Mouse (Mus musculus) embryonic fibroblast, embryonic 13.5 days (primary cell): ENCODE data around the gene Foxp1.

ENCODE experiments used
- CTCF ChIP-seq: IDR thresholded peaks from 2 replicates; pipeline ENCODE4 v1.5.1; 2011; ENCODE audit warnings: mild to moderate bottlenecking, control low read depth, low read length, moderate library complexity, borderline replicate concordance; ENCODE audit not compliant: insufficient read depth
- POLR2A ChIP-seq: IDR thresholded peaks from 2 replicates; pipeline ENCODE4 v1.6.1; 2011; ENCODE audit warnings: low read depth, mild to moderate bottlenecking, control low read depth, low read length, moderate library complexity

DNA sequence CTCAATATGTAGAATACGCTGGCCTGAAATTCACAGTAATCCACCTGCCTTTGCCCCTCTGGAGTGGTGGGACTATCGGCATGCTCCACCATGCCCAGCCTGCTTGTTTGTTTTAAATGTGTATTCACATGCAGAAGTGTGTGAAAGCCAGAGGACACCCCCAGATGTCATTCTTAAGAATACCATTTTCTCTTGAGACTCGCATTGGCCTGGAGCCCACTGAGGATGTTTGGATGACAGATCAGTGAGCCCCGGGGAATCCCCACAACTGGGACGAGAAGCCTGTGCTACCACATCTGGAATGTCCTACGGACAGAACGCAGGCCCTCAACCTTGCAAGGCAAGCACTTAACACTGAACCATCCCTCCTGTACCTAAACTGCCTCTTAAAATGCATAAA is 479.3 kb downstream of the Foxp1 start:
- no peak for TF ChIP-seq POLR2A
- TF ChIP-seq CTCF, result no peak
